Mouse (Mus musculus) liver, embryonic 16.5 days (tissue): ENCODE data around the gene Cbx7. TPM values are rescaled to one million over a fixed set of nuclear protein-coding genes. Genes with fewer than 3 reads are reported as not detected.
A peak's percentile ranks its signal among the peaks of the same experiment; 100 is the strongest.
"Not testable (repeated sequence)": the region's sequence is repeated elsewhere in the genome, so short reads cannot be mapped to it uniquely, and the experiment has no call there.

Source experiments
- ATAC-seq: fragments of 200-750 bp; cut with Nextera tagmentation; 2 replicates; pipeline ENCODE4 v1.8.0; 2017; ENCODE audit warnings: low read depth, mild to moderate bottlenecking, moderate number of reproducible peaks, moderate library complexity
- H3K27ac ChIP-seq: fragments of 300-500 bp; sonication (generic); 2 replicates; pipeline ENCODE4 v1.5.1; 2014; ENCODE audit warnings: mild to moderate bottlenecking, low read length
- H3K27me3 ChIP-seq: fragments of 300-500 bp; sonication (generic); 2 replicates; pipeline ENCODE4 v1.6.1; 2014; ENCODE audit warnings: low read depth, low read length, mixed read lengths; ENCODE audit not compliant: control insufficient read depth, insufficient read depth
- H3K36me3 ChIP-seq: fragments of 300-500 bp; sonication (generic); 2 replicates; pipeline ENCODE4 v1.6.1; 2014; ENCODE audit warnings: mild to moderate bottlenecking; ENCODE audit not compliant: control insufficient read depth, insufficient read depth
- H3K4me1 ChIP-seq: fragments of 300-500 bp; sonication (generic); 2 replicates; pipeline ENCODE4 v1.6.1; 2014; ENCODE audit warnings: low read depth, low read length, mixed read lengths; ENCODE audit not compliant: control insufficient read depth
- H3K4me2 ChIP-seq: fragments of 300-500 bp; sonication (generic); 2 replicates; pipeline ENCODE4 v1.6.1; 2014; ENCODE audit warnings: low read depth, low read length, mixed read lengths
- H3K4me3 ChIP-seq: fragments of 300-500 bp; sonication (generic); 2 replicates; pipeline ENCODE4 v1.5.1; 2014; ENCODE audit warnings: low read depth, mild to moderate bottlenecking, low read length
- H3K9ac ChIP-seq: fragments of 300-500 bp; sonication (generic); 2 replicates; pipeline ENCODE4 v1.6.1; 2014; ENCODE audit warnings: low read depth, low read length
- H3K9me3 ChIP-seq: fragments of 300-500 bp; sonication (generic); replicated peaks from 2 replicates; pipeline ENCODE4 v1.6.1; 2016; ENCODE audit warnings: low read length; ENCODE audit not compliant: control insufficient read depth
- WGBS: fragments of 180-500 bp; shearing (Covaris S2); extraction: QIAGEN DNeasy Blood & Tissue Kit; methylation state at CpG from one replicate; pipeline ENCODE4 v1.1.7; 2014; ENCODE audit not compliant: insufficient replicate concordance; 5-methylcytosine and 5-hydroxymethylcytosine counted together
- polyA plus RNA-seq: library from polyadenylated mRNA; unstranded; fragments of >200 nt; fragmentation: Nextera tagmentation; extraction: Ambion mirVana; gene quantifications from 2 replicates; pipeline ENCODE4 v1.2.1, GENCODE M21; 2015

Gene Cbx7
- polyA plus RNA-seq, 1 experiment from 2014 or later = 1.2 TPM

DNA sequence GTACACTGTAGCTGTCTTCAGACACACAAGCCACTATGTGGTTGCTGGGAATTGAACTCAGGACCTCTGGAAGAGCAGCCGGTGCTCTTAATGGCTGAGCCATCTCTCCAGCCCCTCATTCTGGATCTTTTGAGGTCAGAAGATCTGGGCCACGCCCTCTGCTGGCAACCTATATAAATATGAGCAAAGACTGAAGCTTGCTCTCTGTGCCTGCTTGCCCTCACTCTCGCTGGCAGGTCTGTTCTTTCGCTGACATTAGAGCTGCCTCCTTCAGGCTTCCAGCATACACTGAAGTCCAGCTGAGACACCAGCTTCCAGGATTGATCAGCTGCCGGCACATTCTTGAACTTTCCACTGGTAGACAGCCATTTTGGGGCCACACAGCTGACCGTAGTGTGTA lies 23.2 kb downstream of the Cbx7 start:
- Histone ChIP-seq H3K9ac (no peak overlapping the region), H3K27ac (no peak overlapping the region), H3K4me2 (no peak overlapping the region), H3K9me3 (no peaks in the 10 kb centered on the region), H3K4me1 (peaks cover 2% of the 10 kb centered on the region; the same call in 1 of the 2 replicates), H3K36me3 (no peaks in the 10 kb centered on the region), H3K27me3 (peaks cover 4% of the 10 kb centered on the region; the same call in 1 of the 2 replicates), H3K4me3 (no peak overlapping the region)
- ATAC-seq = no peak
- 62% methylated on average over 6 of the region's 6 CpGs for WGBS

GRCm38 (mm10) chr15:79946790-79947189 lies 24.1 kb downstream of the Cbx7 start:
- Histone ChIP-seq H3K27me3 (peaks cover 4% of the 10 kb centered on the region; the same call in 1 of the 2 replicates), H3K4me2 (no peak overlapping the region), H3K4me3 (no peak overlapping the region), H3K36me3 (no peaks in the 10 kb centered on the region), H3K4me1 (peaks cover 2% of the 10 kb centered on the region; the same call in 1 of the 2 replicates), H3K9ac (no peak overlapping the region), H3K9me3 (no peaks in the 10 kb centered on the region), H3K27ac (no peak overlapping the region)
- WGBS = 68% methylated on average over 9 of the region's 9 CpGs
- no peak for ATAC-seq

GRCm38 (mm10) chr15:79946022-79946421 lies 24.9 kb downstream of the Cbx7 start:
- Histone ChIP-seq H3K27me3 (peaks cover 4% of the 10 kb centered on the region; the same call in 1 of the 2 replicates), H3K4me1 (peaks cover 2% of the 10 kb centered on the region; the same call in 1 of the 2 replicates), H3K4me3 (no peak overlapping the region), H3K9me3 (no peaks in the 10 kb centered on the region), H3K36me3 (no peaks in the 10 kb centered on the region), H3K4me2 (no peak overlapping the region), H3K9ac (no peak overlapping the region), H3K27ac (no peak overlapping the region)
- ATAC-seq = peak; percentile 70
- WGBS = 5% methylated on average over 4 of the region's 4 CpGs

DNA sequence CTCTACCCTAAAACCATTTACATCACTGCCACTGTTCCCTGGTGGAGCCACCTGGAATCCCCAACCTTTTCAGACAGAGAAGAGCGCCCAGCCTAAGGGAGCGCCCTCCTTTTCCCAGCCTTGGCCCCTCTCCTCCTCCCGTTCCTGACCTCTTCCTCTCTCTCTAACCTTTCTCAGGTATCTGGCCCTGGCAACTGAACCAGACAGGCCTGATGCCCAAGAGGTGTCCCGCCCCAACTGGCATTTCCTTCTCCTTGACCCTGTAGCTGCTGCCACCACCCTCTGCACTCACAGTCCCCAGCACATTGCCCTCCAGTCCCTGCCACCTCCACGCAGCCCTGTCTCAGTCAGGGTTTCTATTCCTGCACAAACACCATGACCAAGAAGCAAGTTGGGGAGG lies 26.0 kb downstream of the Cbx7 start:
- WGBS = 69% methylated on average over 5 of the region's 5 CpGs
- ATAC-seq = no peak
- H3K4me1 ChIP-seq = no peaks in the 10 kb centered on the region

GRCm38 (mm10) chr15:79943584-79943983 lies 27.3 kb downstream of the Cbx7 start:
- H3K4me2 ChIP-seq = no peak overlapping the region
- H3K27ac ChIP-seq = no peak overlapping the region
- 69% methylated on average over 3 of the region's 3 CpGs for WGBS
- H3K36me3 ChIP-seq = no peaks in the 10 kb centered on the region
- no peaks in the 10 kb centered on the region for H3K9me3 ChIP-seq
- H3K4me1 ChIP-seq = no peaks in the 10 kb centered on the region
- H3K4me3 ChIP-seq = no peak overlapping the region
- no peaks in the 10 kb centered on the region for H3K27me3 ChIP-seq
- ATAC-seq = no peak
- no peak overlapping the region for H3K9ac ChIP-seq

More for the DNA sequence above, 26.0 kb downstream of the Cbx7 start:
- H3K4me3 ChIP-seq = no peak overlapping the region
- H3K4me2 ChIP-seq = no peak overlapping the region
- no peak overlapping the region for H3K9ac ChIP-seq
- no peaks in the 10 kb centered on the region for H3K36me3 ChIP-seq
- no peaks in the 10 kb centered on the region for H3K9me3 ChIP-seq
- peaks cover 2% of the 10 kb centered on the region; the same call in 1 of the 2 replicates for H3K27me3 ChIP-seq
- no peak overlapping the region for H3K27ac ChIP-seq

GRCm38 (mm10) chr15:79942541-79942940 lies 28.4 kb downstream of the Cbx7 start:
- no peak overlapping the region for H3K9ac ChIP-seq
- H3K4me2 ChIP-seq = no peak overlapping the region
- H3K27me3 ChIP-seq = no peaks in the 10 kb centered on the region
- 63% methylated on average over 6 of the region's 6 CpGs for WGBS
- no peak for ATAC-seq
- H3K36me3 ChIP-seq = no peaks in the 10 kb centered on the region
- H3K4me1 ChIP-seq = no peaks in the 10 kb centered on the region
- H3K27ac ChIP-seq = no peak overlapping the region
- H3K4me3 ChIP-seq = no peak overlapping the region
- H3K9me3 ChIP-seq = no peaks in the 10 kb centered on the region

- 17% methylated on average over 8 of the region's 8 CpGs for WGBS
- Histone ChIP-seq H3K27me3 (peaks cover 7% of the 10 kb centered on the region), H3K9ac (no peak overlapping the region), H3K36me3 (no peaks in the 10 kb centered on the region), H3K27ac (no peak overlapping the region), H3K4me3 (no peak overlapping the region), H3K4me1 (no peaks in the 10 kb centered on the region), H3K4me2 (no peak overlapping the region), H3K9me3 (no peaks in the 10 kb centered on the region)
- ATAC-seq = no peak; the same call in 1 of the 2 replicates
Measured at GRCm38 (mm10) chr15:79940932-79941331, 30.0 kb downstream of the Cbx7 start.

- Histone ChIP-seq H3K4me2 (no peak overlapping the region), H3K27ac (no peak overlapping the region), H3K36me3 (no peaks in the 10 kb centered on the region), H3K4me1 (no peaks in the 10 kb centered on the region), H3K27me3 (peaks cover 16% of the 10 kb centered on the region), H3K4me3 (no peak overlapping the region), H3K9me3 (no peaks in the 10 kb centered on the region), H3K9ac (no peak overlapping the region)
- whole genome bisulfite sequencing = 74% methylated on average over 16 of the region's 16 CpGs
- no peak for ATAC-seq
Measured at GRCm38 (mm10) chr15:79939913-79940312, 31.0 kb downstream of the Cbx7 start.

DNA sequence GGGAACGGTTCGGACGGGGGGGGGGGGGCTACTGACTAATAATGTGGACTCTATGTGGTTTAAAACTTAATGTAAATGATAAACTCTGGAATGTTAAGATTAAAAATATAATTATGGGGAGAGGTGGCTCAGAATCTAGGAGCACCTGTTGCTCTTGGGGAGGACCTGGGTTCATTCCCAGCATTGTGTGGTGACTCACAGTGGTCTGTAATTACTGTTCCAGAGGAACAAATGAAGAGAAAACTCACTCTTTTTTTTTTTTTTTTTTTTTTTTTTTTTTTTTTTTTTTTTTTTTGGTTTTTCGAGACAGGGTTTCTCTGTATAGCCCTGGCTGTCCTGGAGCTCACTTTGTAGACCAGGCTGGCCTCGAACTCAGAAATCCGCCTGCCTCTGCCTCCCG lies 31.4 kb downstream of the Cbx7 start:
- ATAC-seq, H3K9me3 ChIP-seq, H3K9ac ChIP-seq, H3K4me1 ChIP-seq, H3K4me2 ChIP-seq, H3K4me3 ChIP-seq, H3K27ac ChIP-seq, H3K36me3 ChIP-seq: not testable (repeated sequence)
- H3K27me3 ChIP-seq = peaks cover 20% of the 10 kb centered on the region
- 66% methylated on average over 5 of the region's 7 CpGs for WGBS
